Comparison of ENCODE assay signal across 11 mouse cellular contexts in genomic region chr4:104948886-104949285, GRCm38 (mm10). TPM values are rescaled to one million over a fixed set of nuclear protein-coding genes. Genes with fewer than 3 reads are reported as not detected.
DNase-seq lines count a peak whose midpoint lies in the region; ATAC-seq lines count a peak whose summit lies in the region.
"Had no signal": no experiment of that assay in that cellular context is flagged by ENCODE, and none has a peak within 500 bp of the region (broad histone marks: within the 10 kb centered on the region; RNA-seq: fewer than 3 reads in every experiment).

No protein-coding gene starts in this region.

- H3K27ac ChIP-seq in heart, embryonic 11.5 days (ENCODE audit: low read depth, low read length), result no peak overlapping the region
- no peak overlapping the region for H3K27ac ChIP-seq in lung, embryonic 16.5 days (ENCODE audit: low read length)

- no peaks in the 10 kb centered on the region for H3K9me3 ChIP-seq in heart, embryonic 11.5 days (replicated peaks; ENCODE audit: control insufficient read depth, low read length)
- H3K9me3 ChIP-seq in lung, embryonic 16.5 days (ENCODE audit: control insufficient read depth, low read length), result no peaks in the 10 kb centered on the region

- no peak overlapping the region for H3K4me2 ChIP-seq in heart, embryonic 11.5 days
- H3K4me2 ChIP-seq in lung, embryonic 16.5 days (ENCODE audit: low read depth, low read length), result no peak overlapping the region

- WGBS in heart, embryonic 11.5 days (ENCODE audit: insufficient replicate concordance), result 58% methylated on average over 4 of the region's 4 CpGs
- WGBS in lung, embryonic 16.5 days, result 8% methylated on average over 4 of the region's 4 CpGs

- ATAC-seq in heart, embryonic 11.5 days (replicated peaks; ENCODE audit: insufficient number of reproducible peaks, low FRiP score, low TSS enrichment), result no peak
- peak; percentile 53 to 74; a peak in 3 of 4 replicates for ATAC-seq in hematopoietic stem cell, adult 5-6 weeks (replicated peaks in 1 of 2; ENCODE audit: insufficient read depth in 1 of 2, low FRiP score in 2 of 2, low TSS enrichment in 1 of 2, low read depth in 1 of 2, poor library complexity in 2 of 2, severe bottlenecking in 2 of 2)
- peak; percentile 26; the same call in 1 of the 2 replicates for ATAC-seq in lung, embryonic 16.5 days (ENCODE audit: low read depth)

- H3K36me3 ChIP-seq in heart, embryonic 11.5 days (ENCODE audit: control insufficient read depth, insufficient read depth, low read length), result no peaks in the 10 kb centered on the region
- no peaks in the 10 kb centered on the region for H3K36me3 ChIP-seq in lung, embryonic 16.5 days (ENCODE audit: control insufficient read depth, insufficient read depth, low read length)

- no peak overlapping the region for H3K9ac ChIP-seq in heart, embryonic 11.5 days (ENCODE audit: low read depth, low read length)
- no peak overlapping the region for H3K9ac ChIP-seq in lung, embryonic 16.5 days (ENCODE audit: low read length)

- DNase-seq in heart, adult 9 months (ENCODE audit: low spot score in 2 of 2), result peak; percentile 9 to 13
- peak; percentile 40 for DNase-seq in NIH3T3 (ENCODE audit: low read depth)
- no peak for DNase-seq in frontal cortex, postnatal 36 days (ENCODE audit: low spot score in 2 of 2)
- DNase-seq in retina, postnatal 1 day, result no peak
- no peak for DNase-seq in frontal cortex, postnatal 25 days (ENCODE audit: low spot score in 2 of 2)
- DNase-seq: left cerebral cortex, postnatal 4 days; thymus, postnatal 36 days had no signal

- no peak overlapping the region for H3K4me3 ChIP-seq in heart, embryonic 11.5 days (ENCODE audit: low read depth, low read length)
- H3K4me3 ChIP-seq in lung, embryonic 16.5 days (ENCODE audit: low read length), result no peak overlapping the region
- H3K4me3 ChIP-seq: megakaryocyte, embryonic 14.5 days had no signal

- H3K27me3 ChIP-seq in heart, embryonic 11.5 days (ENCODE audit: control insufficient read depth, insufficient read depth, low read length), result no peaks in the 10 kb centered on the region
- no peaks in the 10 kb centered on the region for H3K27me3 ChIP-seq in lung, embryonic 16.5 days (ENCODE audit: control insufficient read depth, insufficient read depth, low read depth, low read length)
- H3K27me3 ChIP-seq: megakaryocyte, embryonic 14.5 days had no signal

- H3K4me1 ChIP-seq in heart, embryonic 11.5 days (ENCODE audit: control insufficient read depth, insufficient read depth, low read length), result no peaks in the 10 kb centered on the region
- H3K4me1 ChIP-seq in lung, embryonic 16.5 days (replicated peaks; ENCODE audit: control insufficient read depth, insufficient read depth, low read length), result peaks cover 8% of the 10 kb centered on the region
- H3K4me1 ChIP-seq: megakaryocyte, embryonic 14.5 days had no signal

RNA-seq across cellular contexts. Expression of gene Fyb2, which starts 35.6 kb away (rescaled TPM):
- 0.06 TPM in 1 of 2 replicates, not detected in the other for polyA plus RNA-seq in heart, embryonic 11.5 days (2014; fragmentation: Nextera tagmentation; extraction: Ambion mirVana)
- not detected in 2 replicates for total RNA-seq in hematopoietic stem cell, adult 5-6 weeks (2017)
- polyA plus RNA-seq in lung, embryonic 16.5 days (2015; fragmentation: Nextera tagmentation; extraction: Ambion mirVana), result 0.13 TPM in 2 replicates

Comparison
In these comparisons a context has a peak if more than half of its experiments do, and no peak if none do; other contexts are left out.
1. DNase-seq: peak in heart, adult 9 months (2 of 2) and NIH3T3 (single experiment); none in frontal cortex, postnatal 36 days (0 of 2), retina, postnatal 1 day (single experiment) and frontal cortex, postnatal 25 days (0 of 2).